Mouse (Mus musculus): ENCODE measurements around the gene Idh2. TPM values are rescaled to one million over a fixed set of nuclear protein-coding genes. Genes with fewer than 3 reads are reported as not detected.

Idh2 gene
- polyA plus RNA-seq, 1 experiment from 2014 or later: 603 TPM

- peaks cover 100% of the 10 kb centered on the region for H3K36me3 ChIP-seq (ENCODE audit: control insufficient read depth, insufficient read depth, low read length)
- DNase-seq (ENCODE audit: low spot score) (no peak), ATAC-seq (replicated peaks; ENCODE audit: low FRiP score, low TSS enrichment, low read depth) (no peak)
- 93% methylated on average over 20 of the region's 20 CpGs for WGBS
- H3K9ac ChIP-seq (ENCODE audit: low read length): no peak overlapping the region
- no peaks in the 10 kb centered on the region for H3K9me3 ChIP-seq (ENCODE audit: control insufficient read depth, low read length)
- no peak overlapping the region for H3K27ac ChIP-seq (ENCODE audit: low read depth)
- no peak overlapping the region for H3K4me2 ChIP-seq (ENCODE audit: low read length)
- H3K4me3 ChIP-seq (ENCODE audit: low read depth, low read length): no peak overlapping the region
- no peaks in the 10 kb centered on the region for H3K4me1 ChIP-seq (replicated peaks; ENCODE audit: control insufficient read depth, insufficient read depth, low read length)
- no peaks in the 10 kb centered on the region for H3K27me3 ChIP-seq (replicated peaks; ENCODE audit: control insufficient read depth, insufficient read depth, low read length)
These were observed 19.4 kb downstream of the Idh2 start for GRCm38 (mm10) chr7:80095598-80096309.

- H3K9ac ChIP-seq (ENCODE audit: low read length): no peak overlapping the region
- WGBS: 74% methylated on average over 5 of the region's 5 CpGs
- no peak for ATAC-seq (replicated peaks; ENCODE audit: low FRiP score, low TSS enrichment, low read depth)
These were observed 20.7 kb downstream of the Idh2 start for GRCm38 (mm10) chr7:80094481-80094880.

GRCm38 (mm10) chr7:80092351-80093046 lies 22.7 kb downstream of the Idh2 start:
- Histone ChIP-seq H3K4me1 (replicated peaks; ENCODE audit: control insufficient read depth, insufficient read depth, low read length) (no peaks in the 10 kb centered on the region), H3K36me3 (ENCODE audit: control insufficient read depth, insufficient read depth, low read length) (peaks cover 89% of the 10 kb centered on the region), H3K9me3 (ENCODE audit: control insufficient read depth, low read length) (no peaks in the 10 kb centered on the region), H3K4me3 (ENCODE audit: low read depth, low read length) (no peak overlapping the region), H3K4me2 (ENCODE audit: low read length) (no peak overlapping the region), H3K9ac (ENCODE audit: low read length) (no peak overlapping the region), H3K27ac (ENCODE audit: low read depth) (no peak overlapping the region), H3K27me3 (replicated peaks; ENCODE audit: control insufficient read depth, insufficient read depth, low read length) (no peaks in the 10 kb centered on the region)
- 59% methylated on average over 9 of the region's 9 CpGs for WGBS
- ATAC-seq (replicated peaks; ENCODE audit: low FRiP score, low TSS enrichment, low read depth) (no peak), DNase-seq (ENCODE audit: low spot score) (no peak)

More at GRCm38 (mm10) chr7:80094481-80094880, 20.7 kb downstream of the Idh2 start:
- Histone ChIP-seq H3K27ac (ENCODE audit: low read depth) (no peak overlapping the region), H3K9me3 (ENCODE audit: control insufficient read depth, low read length) (no peaks in the 10 kb centered on the region), H3K4me1 (replicated peaks; ENCODE audit: control insufficient read depth, insufficient read depth, low read length) (no peaks in the 10 kb centered on the region), H3K36me3 (ENCODE audit: control insufficient read depth, insufficient read depth, low read length) (peaks cover 100% of the 10 kb centered on the region), H3K4me2 (ENCODE audit: low read length) (no peak overlapping the region), H3K27me3 (replicated peaks; ENCODE audit: control insufficient read depth, insufficient read depth, low read length) (no peaks in the 10 kb centered on the region), H3K4me3 (ENCODE audit: low read depth, low read length) (no peak overlapping the region)
- DNase-seq (ENCODE audit: low spot score): no peak

GRCm38 (mm10) chr7:80091866-80092210 lies 23.4 kb downstream of the Idh2 start:
- WGBS: 90% methylated on average over 4 of the region's 4 CpGs
- DNase-seq (ENCODE audit: low spot score): no peak
- Histone ChIP-seq H3K4me1 (replicated peaks; ENCODE audit: control insufficient read depth, insufficient read depth, low read length) (no peaks in the 10 kb centered on the region), H3K27ac (ENCODE audit: low read depth) (no peak overlapping the region), H3K9ac (ENCODE audit: low read length) (no peak overlapping the region), H3K9me3 (ENCODE audit: control insufficient read depth, low read length) (no peaks in the 10 kb centered on the region), H3K27me3 (replicated peaks; ENCODE audit: control insufficient read depth, insufficient read depth, low read length) (no peaks in the 10 kb centered on the region), H3K36me3 (ENCODE audit: control insufficient read depth, insufficient read depth, low read length) (peaks cover 85% of the 10 kb centered on the region), H3K4me3 (ENCODE audit: low read depth, low read length) (no peak overlapping the region), H3K4me2 (ENCODE audit: low read length) (no peak overlapping the region)
- no peak for ATAC-seq (replicated peaks; ENCODE audit: low FRiP score, low TSS enrichment, low read depth)

- Histone ChIP-seq H3K4me2 (ENCODE audit: low read length) (no peak overlapping the region), H3K9me3 (ENCODE audit: control insufficient read depth, low read length) (no peaks in the 10 kb centered on the region), H3K36me3 (ENCODE audit: control insufficient read depth, insufficient read depth, low read length) (peaks cover 85% of the 10 kb centered on the region), H3K4me1 (replicated peaks; ENCODE audit: control insufficient read depth, insufficient read depth, low read length) (no peaks in the 10 kb centered on the region), H3K27ac (ENCODE audit: low read depth) (no peak overlapping the region), H3K9ac (ENCODE audit: low read length) (no peak overlapping the region), H3K4me3 (ENCODE audit: low read depth, low read length) (no peak overlapping the region), H3K27me3 (replicated peaks; ENCODE audit: control insufficient read depth, insufficient read depth, low read length) (no peaks in the 10 kb centered on the region)
- 62% methylated on average over 13 of the region's 13 CpGs for WGBS
- DNase-seq (ENCODE audit: low spot score) (no peak), ATAC-seq (replicated peaks; ENCODE audit: low FRiP score, low TSS enrichment, low read depth) (no peak)
These were observed 24.0 kb downstream of the Idh2 start for GRCm38 (mm10) chr7:80091004-80091865.

- no peaks in the 10 kb centered on the region for H3K4me1 ChIP-seq (replicated peaks; ENCODE audit: control insufficient read depth, insufficient read depth, low read length)
- H3K9me3 ChIP-seq (ENCODE audit: control insufficient read depth, low read length): no peaks in the 10 kb centered on the region
- H3K27ac ChIP-seq (ENCODE audit: low read depth): no peak overlapping the region; the same call in 1 of the 2 replicates
- 86% methylated on average over 17 of the region's 18 CpGs for WGBS
- H3K4me3 ChIP-seq (ENCODE audit: low read depth, low read length): no peak overlapping the region
- DNase-seq (ENCODE audit: low spot score) (no peak), ATAC-seq (replicated peaks; ENCODE audit: low FRiP score, low TSS enrichment, low read depth) (no peak)
- no peak overlapping the region for H3K9ac ChIP-seq (ENCODE audit: low read length)
- H3K4me2 ChIP-seq (ENCODE audit: low read length): no peak overlapping the region
- no peaks in the 10 kb centered on the region for H3K27me3 ChIP-seq (replicated peaks; ENCODE audit: control insufficient read depth, insufficient read depth, low read length)
- H3K36me3 ChIP-seq (ENCODE audit: control insufficient read depth, insufficient read depth, low read length): peaks cover 81% of the 10 kb centered on the region
These were observed 24.8 kb downstream of the Idh2 start for GRCm38 (mm10) chr7:80090191-80091003.

- H3K9ac ChIP-seq (ENCODE audit: low read length): no peak overlapping the region
- no peak for ATAC-seq (replicated peaks; ENCODE audit: low FRiP score, low TSS enrichment, low read depth)
These were observed 27.0 kb downstream of the Idh2 start for GRCm38 (mm10) chr7:80088191-80088590.

More at GRCm38 (mm10) chr7:80088191-80088590, 27.0 kb downstream of the Idh2 start:
- H3K36me3 ChIP-seq (ENCODE audit: control insufficient read depth, insufficient read depth, low read length): peaks cover 67% of the 10 kb centered on the region
- DNase-seq (ENCODE audit: low spot score): no peak
- no peaks in the 10 kb centered on the region for H3K9me3 ChIP-seq (ENCODE audit: control insufficient read depth, low read length)
- H3K4me1 ChIP-seq (replicated peaks; ENCODE audit: control insufficient read depth, insufficient read depth, low read length): no peaks in the 10 kb centered on the region
- WGBS: 69% methylated on average over 9 of the region's 9 CpGs
- no peak overlapping the region for H3K27ac ChIP-seq (ENCODE audit: low read depth)
- no peak overlapping the region for H3K4me2 ChIP-seq (ENCODE audit: low read length)
- no peak overlapping the region for H3K4me3 ChIP-seq (ENCODE audit: low read depth, low read length)
- no peaks in the 10 kb centered on the region for H3K27me3 ChIP-seq (replicated peaks; ENCODE audit: control insufficient read depth, insufficient read depth, low read length)
